Mouse (Mus musculus) megakaryocyte, embryonic 14.5 days (primary cell): ENCODE data around the gene Gm13271. TPM values are rescaled to one million over a fixed set of nuclear protein-coding genes. Genes with fewer than 3 reads are reported as not detected.
"Not testable (repeated sequence)": the region's sequence is repeated elsewhere in the genome, so short reads cannot be mapped to it uniquely, and the experiment has no call there.

Experiments
- H3K27me3 ChIP-seq: replicated peaks from 2 replicates; pipeline ENCODE3; 2012; ENCODE audit warnings: inconsistent platforms
- H3K36me3 ChIP-seq: replicated peaks from 2 replicates; pipeline ENCODE3; 2012; ENCODE audit warnings: low read length, inconsistent platforms, mixed read lengths
- H3K4me1 ChIP-seq: 2 replicates; pipeline ENCODE4 v1.6.1; 2012; ENCODE audit warnings: inconsistent platforms
- H3K4me3 ChIP-seq: replicated peaks from 2 replicates; pipeline ENCODE3; 2012; ENCODE audit warnings: moderate library complexity, mild to moderate bottlenecking, inconsistent platforms
- H3K9me3 ChIP-seq: 2 replicates; pipeline ENCODE4 v1.6.1; 2012; ENCODE audit warnings: inconsistent platforms
- FLI1 ChIP-seq: IDR thresholded peaks from 2 replicates; pipeline ENCODE4 v1.6.1; 2012; ENCODE audit warnings: low read length, inconsistent platforms, mixed read lengths
- GATA1 ChIP-seq: IDR thresholded peaks from 3 replicates; pipeline ENCODE4 v1.6.1; 2012; ENCODE audit warnings: mixed read lengths, low read length, inconsistent platforms, borderline replicate concordance
- polyA plus RNA-seq: library from polyadenylated mRNA; stranded (reverse); fragments of >175 nt; gene quantifications from 2 replicates; pipeline ENCODE4 v1.2.3, GENCODE M21; 2012; ENCODE audit warnings: low replicate concordance; ENCODE audit not compliant: insufficient read depth

Gm13271 gene
- polyA plus RNA-seq, result not detected in 2 replicates

DNA sequence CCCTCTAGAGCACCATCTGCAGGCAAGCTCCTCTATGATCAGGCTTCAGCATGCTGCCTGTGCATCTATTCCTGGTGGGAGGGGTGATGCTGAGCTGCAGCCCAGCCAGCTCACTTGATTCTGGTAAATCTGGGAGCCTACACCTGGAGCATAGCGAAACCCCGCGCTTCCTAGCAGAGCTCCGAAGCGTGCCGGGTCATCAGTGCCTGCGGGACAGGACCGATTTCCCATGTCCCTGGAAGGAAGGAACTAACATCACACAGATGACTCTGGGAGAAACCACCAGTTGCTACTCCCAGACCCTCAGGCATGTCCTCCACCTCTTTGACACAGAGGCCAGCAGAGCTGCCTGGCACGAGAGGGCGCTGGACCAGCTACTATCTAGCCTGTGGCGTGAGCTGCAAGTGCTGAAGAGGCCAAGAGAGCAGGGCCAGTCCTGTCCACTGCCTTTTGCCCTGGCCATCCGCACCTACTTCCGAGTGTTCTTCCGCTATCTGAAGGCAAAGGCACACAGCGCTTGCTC, at the start of gene Gm13271:
Gene Gm13271 (plus strand): TSS at position 51 of the 523 bp plus-strand sequence.
- not testable (repeated sequence) for H3K4me3 ChIP-seq, H3K9me3 ChIP-seq, H3K36me3 ChIP-seq, H3K4me1 ChIP-seq, H3K27me3 ChIP-seq

DNA sequence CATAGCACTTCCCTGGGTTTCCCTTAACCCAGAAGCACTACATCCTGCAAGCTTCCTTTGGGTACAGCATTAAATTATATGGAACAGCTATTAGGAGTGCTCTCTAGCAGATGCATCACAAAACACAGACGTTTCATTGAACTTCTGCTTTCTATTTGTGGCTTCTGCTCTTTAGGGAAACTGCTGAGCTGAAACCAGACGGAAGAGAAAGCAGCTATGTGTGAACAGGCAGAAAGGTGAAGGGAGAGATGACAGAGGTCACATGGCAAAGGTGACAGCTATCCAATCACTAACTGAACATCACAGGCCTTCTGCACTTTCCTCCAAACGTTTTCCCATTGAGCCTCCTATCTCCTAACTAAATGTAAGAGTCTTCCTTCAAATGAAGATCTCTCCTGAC, 48.7 kb upstream of the Gm13271 start:
- H3K27me3 ChIP-seq, result no peaks in the 10 kb centered on the region
- peaks cover 25% of the 10 kb centered on the region for H3K36me3 ChIP-seq
- H3K4me1 ChIP-seq, result peaks cover 36% of the 10 kb centered on the region
- H3K9me3 ChIP-seq, result peaks cover 10% of the 10 kb centered on the region; the same call in 1 of the 2 replicates
- TF ChIP-seq GATA1, result no peak
- TF ChIP-seq FLI1, result no peak
- peak overlapping the region; percentile 34 for H3K4me3 ChIP-seq

DNA sequence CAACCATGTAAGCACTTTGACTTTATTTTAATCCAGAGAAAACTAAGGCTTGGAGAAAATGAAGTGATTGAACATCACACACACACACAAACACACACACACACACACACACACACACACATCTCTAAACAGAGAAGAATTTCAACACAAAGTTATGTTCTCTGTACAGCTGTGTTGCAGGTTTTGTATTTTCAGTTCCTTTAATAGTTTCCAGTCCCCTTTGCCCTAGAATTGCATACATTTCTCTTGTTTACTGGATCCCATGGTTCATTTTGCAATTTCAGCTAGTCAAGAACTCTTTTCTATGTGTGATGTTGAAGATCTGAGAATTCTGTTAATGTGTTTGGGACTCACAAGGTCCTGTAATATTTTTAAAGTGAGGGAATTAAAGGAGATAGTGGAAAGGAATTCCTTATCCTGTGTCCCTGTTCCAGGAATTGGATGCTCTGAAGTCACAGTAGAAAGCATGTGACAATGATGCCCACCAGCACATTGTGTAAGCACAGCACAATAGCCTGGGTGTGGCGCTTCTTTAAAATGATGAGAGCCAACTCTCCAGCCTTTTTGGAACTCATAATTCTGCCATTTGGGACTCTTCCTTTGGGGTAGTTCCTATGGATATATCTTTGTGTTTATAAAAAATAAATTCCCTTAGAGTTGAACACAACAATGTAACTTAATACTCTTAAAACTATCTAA, 47.4 kb upstream of the Gm13271 start:
- TF ChIP-seq GATA1 (no peak), FLI1 (no peak)
- peaks cover 31% of the 10 kb centered on the region for H3K36me3 ChIP-seq
- H3K27me3 ChIP-seq, result no peaks in the 10 kb centered on the region
- H3K4me1 ChIP-seq, result peaks cover 23% of the 10 kb centered on the region
- no peak overlapping the region for H3K4me3 ChIP-seq
- peaks cover 10% of the 10 kb centered on the region; the same call in 1 of the 2 replicates for H3K9me3 ChIP-seq

- Histone ChIP-seq H3K4me1 (peaks cover 42% of the 10 kb centered on the region), H3K36me3 (peaks cover 66% of the 10 kb centered on the region), H3K9me3 (peaks cover 4% of the 10 kb centered on the region; the same call in 1 of the 2 replicates), H3K27me3 (no peaks in the 10 kb centered on the region), H3K4me3 (no peak overlapping the region)
- TF ChIP-seq GATA1, result no peak
These were observed 40.4 kb upstream of the Gm13271 start for GRCm38 (mm10) chr4:88714281-88714680.

GRCm38 (mm10) chr4:88715059-88715458, 39.6 kb upstream of the Gm13271 start:
- TF ChIP-seq FLI1 (no peak), GATA1 (no peak)
- Histone ChIP-seq H3K27me3 (no peaks in the 10 kb centered on the region), H3K4me1 (peaks cover 40% of the 10 kb centered on the region), H3K4me3 (no peak overlapping the region), H3K9me3 (no peaks in the 10 kb centered on the region), H3K36me3 (peaks cover 63% of the 10 kb centered on the region)

DNA sequence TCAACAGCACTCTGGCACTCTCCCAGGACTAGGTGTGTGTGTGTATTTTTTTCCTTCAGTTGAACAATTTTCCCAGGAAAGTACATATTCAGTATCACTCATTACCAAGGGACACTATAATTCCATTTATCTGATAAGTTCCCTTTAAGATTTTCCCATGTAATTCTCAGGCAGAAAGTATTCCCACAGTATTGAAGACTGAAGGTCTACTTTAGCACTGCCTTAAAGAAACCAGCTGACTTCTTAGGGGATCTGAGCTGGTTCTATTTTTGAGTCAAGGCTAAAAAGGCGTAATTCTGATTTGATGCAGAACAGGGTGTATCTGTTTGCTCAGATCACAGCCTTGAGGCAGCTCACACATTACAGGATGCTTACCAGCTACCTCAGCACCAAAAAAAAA, 36.0 kb upstream of the Gm13271 start:
- Histone ChIP-seq H3K4me1 (peaks cover 48% of the 10 kb centered on the region), H3K9me3 (no peaks in the 10 kb centered on the region), H3K4me3 (peak overlapping the region; percentile 89), H3K27me3 (no peaks in the 10 kb centered on the region), H3K36me3 (peaks cover 56% of the 10 kb centered on the region)
- TF ChIP-seq GATA1 (no peak), FLI1 (no peak)

DNA sequence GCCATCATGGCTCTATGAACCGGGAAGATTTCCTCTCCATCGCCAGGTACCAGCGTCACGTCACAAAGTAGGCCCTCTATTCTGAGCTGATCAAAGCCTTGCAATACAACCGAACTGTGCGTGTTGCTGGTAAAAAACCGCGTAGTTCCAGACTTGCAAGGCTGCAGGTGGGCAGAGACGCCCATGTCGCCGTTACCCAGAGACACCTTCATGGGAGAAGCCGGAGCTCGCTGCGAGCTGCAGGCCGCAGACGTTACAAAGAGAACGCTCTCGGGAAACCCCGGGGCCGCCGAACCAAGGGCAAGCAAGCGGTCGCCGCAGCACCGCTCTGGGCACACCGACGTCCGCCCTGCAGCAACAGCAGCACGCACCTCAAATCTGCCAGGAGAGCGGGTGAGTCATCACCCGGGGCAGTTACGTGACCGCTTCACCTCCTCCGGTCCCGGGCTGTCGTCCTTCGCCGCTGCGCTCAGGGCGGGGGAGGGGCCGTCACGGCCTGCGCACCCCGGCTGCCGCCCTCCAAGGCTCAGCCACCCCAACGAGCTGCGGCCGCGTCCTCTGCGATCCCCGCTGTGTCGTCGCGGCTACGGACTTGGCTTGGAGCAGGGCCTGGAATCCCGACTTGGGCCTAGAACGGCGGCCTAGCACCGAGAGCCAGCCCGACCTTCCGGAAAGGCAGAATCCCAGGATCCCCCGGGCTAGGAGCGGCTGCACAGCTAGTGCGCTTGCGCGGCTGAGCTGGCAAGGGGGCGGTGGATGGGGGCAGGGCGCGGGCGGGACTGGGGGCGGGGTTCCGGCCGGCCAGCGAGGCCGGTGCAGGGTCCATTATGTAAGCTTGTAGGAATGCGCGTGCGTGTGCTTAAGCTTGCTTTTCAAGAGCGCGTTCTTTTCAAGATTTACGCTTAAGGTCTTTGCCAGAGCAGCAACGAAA, 32.6 kb upstream of the Gm13271 start, which contains the start of the genes Gm26566 and Klhl9:
Gene Gm26566 (plus strand): TSS at position 15 of the 931 bp plus-strand sequence.
Gene Klhl9 (minus strand): TSS at position 675 of the 931 bp plus-strand sequence.
- Histone ChIP-seq H3K4me1 (peaks cover 42% of the 10 kb centered on the region), H3K4me3 (peak within 1 kb of the TSS; percentile 99), H3K27me3 (no peaks in the 10 kb centered on the region), H3K36me3 (peaks cover 32% of the 10 kb centered on the region), H3K9me3 (no peaks in the 10 kb centered on the region)
- TF ChIP-seq GATA1, result no peak

DNA sequence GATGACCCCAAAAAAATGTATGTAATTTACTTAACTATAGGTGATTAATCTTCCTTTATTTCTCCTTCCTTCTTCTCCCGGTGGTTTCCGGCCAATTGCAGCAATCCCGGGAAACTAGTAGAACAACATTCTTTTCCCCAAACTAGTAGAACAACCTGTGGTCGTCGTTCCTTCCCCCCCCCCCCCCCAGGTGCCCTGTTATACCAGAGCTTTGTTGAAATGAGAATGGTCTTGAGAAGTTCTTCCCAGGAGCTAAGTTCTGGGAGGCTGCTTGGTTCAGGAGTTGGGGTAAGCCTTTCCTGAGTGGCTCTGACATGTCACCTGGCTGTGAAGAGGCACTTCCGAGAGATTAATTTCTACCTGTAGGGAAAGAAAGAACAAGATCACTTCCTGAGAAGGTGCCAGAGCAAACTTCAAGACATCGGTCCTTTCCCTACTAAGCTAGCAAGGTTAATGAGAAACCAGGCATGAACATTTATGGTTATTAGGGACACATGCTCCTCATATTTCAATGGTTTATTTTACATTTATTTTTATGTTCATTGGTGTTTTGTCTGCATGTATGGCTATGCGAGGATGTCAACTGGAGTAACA, 31.1 kb upstream of the Gm13271 start:
- Histone ChIP-seq H3K4me1 (peaks cover 45% of the 10 kb centered on the region), H3K36me3 (peaks cover 19% of the 10 kb centered on the region), H3K4me3 (no peak overlapping the region), H3K27me3 (no peaks in the 10 kb centered on the region), H3K9me3 (no peaks in the 10 kb centered on the region)
- TF ChIP-seq GATA1 (no peak), FLI1 (no peak)

- TF ChIP-seq FLI1 (no peak), GATA1 (no peak)
- H3K4me1 ChIP-seq, result peaks cover 28% of the 10 kb centered on the region
- peak overlapping the region; percentile 89 for H3K4me3 ChIP-seq
- no peaks in the 10 kb centered on the region for H3K36me3 ChIP-seq
- H3K27me3 ChIP-seq, result no peaks in the 10 kb centered on the region
- no peaks in the 10 kb centered on the region for H3K9me3 ChIP-seq
These were observed 27.9 kb upstream of the Gm13271 start for GRCm38 (mm10) chr4:88726727-88727126.
